Mouse (Mus musculus): Measurements from ENCODE around the gene Heg1.

DNA sequence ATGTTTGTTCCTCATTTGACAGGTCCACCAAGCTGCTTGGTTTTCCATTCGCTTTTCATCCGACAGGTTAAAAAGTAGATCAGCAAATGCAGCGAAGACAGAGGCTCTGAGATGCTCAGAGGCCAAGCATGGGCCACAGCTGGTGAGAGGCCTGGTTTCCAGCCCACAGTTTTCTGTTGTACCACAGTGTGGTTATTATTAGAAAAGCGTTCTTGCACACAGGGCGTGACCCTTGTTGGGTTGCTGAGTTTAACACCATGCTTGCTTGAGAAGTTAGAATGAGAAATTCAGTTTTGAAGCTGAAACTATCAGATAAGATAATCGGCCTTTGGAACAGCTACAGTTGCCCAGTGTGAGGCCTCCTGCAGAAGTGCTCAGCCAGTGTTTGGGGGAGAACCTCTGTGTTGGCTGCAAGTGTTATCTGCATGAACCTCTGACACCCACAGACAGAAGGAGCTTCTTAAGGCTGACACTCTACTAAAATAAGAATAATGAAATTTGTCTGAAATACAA, 48.1 kb downstream of the Heg1 start:
- TF ChIP-seq CTCF (IDR thresholded peaks at IDR 0.05; ENCODE audit: low read depth) (no peak), EP300 (IDR thresholded peaks at IDR 0.05; ENCODE audit: low read depth) (peak; percentile 79)
